Mouse (Mus musculus): ENCODE measurements around the gene Nrxn1. TPM values are rescaled to one million over a fixed set of nuclear protein-coding genes. Genes with fewer than 3 reads are reported as not detected.

Gene Nrxn1
- polyA plus RNA-seq, 1 experiment from 2014 or later = 1.7 TPM

- Histone ChIP-seq H3K4me3 (replicated peaks; ENCODE audit: low read depth, low read length) (no peak overlapping the region), H3K4me2 (ENCODE audit: low read length) (no peak overlapping the region), H3K27ac (no peak overlapping the region), H3K9ac (ENCODE audit: low read depth, low read length) (no peak overlapping the region), H3K4me1 (replicated peaks; ENCODE audit: insufficient read depth, low read length) (no peaks in the 10 kb centered on the region), H3K27me3 (ENCODE audit: insufficient read depth, low read length) (no peaks in the 10 kb centered on the region), H3K9me3 (replicated peaks; ENCODE audit: low read length) (no peaks in the 10 kb centered on the region), H3K36me3 (ENCODE audit: insufficient read depth, low read length) (no peaks in the 10 kb centered on the region)
- ATAC-seq (replicated peaks; ENCODE audit: low FRiP score, low read depth) = no peak; the same call in 1 of the 2 replicates
- 26% methylated on average over 2 of the region's 2 CpGs for WGBS
- TF ChIP-seq CTCF (IDR thresholded peaks at IDR 0.05; ENCODE audit: low read depth) = peak; percentile 73
- DNase-seq (ENCODE audit: low spot score) = peak; percentile 53
Observed at GRCm38 (mm10) chr17:90628469-90628868, 464.4 kb downstream of the Nrxn1 start.

- no peak for TF ChIP-seq CTCF (IDR thresholded peaks at IDR 0.05; ENCODE audit: low read depth)
- Histone ChIP-seq H3K4me1 (replicated peaks; ENCODE audit: insufficient read depth, low read length) (no peaks in the 10 kb centered on the region), H3K9ac (ENCODE audit: low read depth, low read length) (no peak overlapping the region), H3K36me3 (ENCODE audit: insufficient read depth, low read length) (no peaks in the 10 kb centered on the region), H3K4me3 (replicated peaks; ENCODE audit: low read depth, low read length) (no peak overlapping the region), H3K27ac (no peak overlapping the region), H3K4me2 (ENCODE audit: low read length) (no peak overlapping the region), H3K27me3 (ENCODE audit: insufficient read depth, low read length) (no peaks in the 10 kb centered on the region), H3K9me3 (replicated peaks; ENCODE audit: low read length) (no peaks in the 10 kb centered on the region)
- ATAC-seq (replicated peaks; ENCODE audit: low FRiP score, low read depth) = no peak
- 48% methylated on average over 3 of the region's 3 CpGs for WGBS
- no peak for DNase-seq (ENCODE audit: low spot score)
Observed at GRCm38 (mm10) chr17:90628004-90628403, 464.9 kb downstream of the Nrxn1 start.

GRCm38 (mm10) chr17:90627395-90627794 is 465.5 kb downstream of the Nrxn1 start:
- TF ChIP-seq CTCF (IDR thresholded peaks at IDR 0.05; ENCODE audit: low read depth) = no peak
- no peak overlapping the region for H3K9ac ChIP-seq (ENCODE audit: low read depth, low read length)
- WGBS = 61% methylated on average over 3 of the region's 3 CpGs
- H3K4me2 ChIP-seq (ENCODE audit: low read length) = no peak overlapping the region
- H3K4me3 ChIP-seq (replicated peaks; ENCODE audit: low read depth, low read length) = no peak overlapping the region
- H3K4me1 ChIP-seq (replicated peaks; ENCODE audit: insufficient read depth, low read length) = no peaks in the 10 kb centered on the region
- H3K36me3 ChIP-seq (ENCODE audit: insufficient read depth, low read length) = no peaks in the 10 kb centered on the region
- H3K27ac ChIP-seq = no peak overlapping the region
- H3K27me3 ChIP-seq (ENCODE audit: insufficient read depth, low read length) = no peaks in the 10 kb centered on the region
- ATAC-seq (replicated peaks; ENCODE audit: low FRiP score, low read depth) = no peak
- H3K9me3 ChIP-seq (replicated peaks; ENCODE audit: low read length) = no peaks in the 10 kb centered on the region
- DNase-seq (ENCODE audit: low spot score) = no peak

GRCm38 (mm10) chr17:90624591-90625266 is 468.1 kb downstream of the Nrxn1 start:
- Histone ChIP-seq H3K27me3 (ENCODE audit: insufficient read depth, low read length) (no peaks in the 10 kb centered on the region), H3K27ac (no peak overlapping the region), H3K4me2 (ENCODE audit: low read length) (no peak overlapping the region), H3K4me3 (replicated peaks; ENCODE audit: low read depth, low read length) (no peak overlapping the region), H3K4me1 (replicated peaks; ENCODE audit: insufficient read depth, low read length) (no peaks in the 10 kb centered on the region), H3K9me3 (replicated peaks; ENCODE audit: low read length) (no peaks in the 10 kb centered on the region), H3K36me3 (ENCODE audit: insufficient read depth, low read length) (no peaks in the 10 kb centered on the region), H3K9ac (ENCODE audit: low read depth, low read length) (no peak overlapping the region)
- no peak for TF ChIP-seq CTCF (IDR thresholded peaks at IDR 0.05; ENCODE audit: low read depth)
- no peak for ATAC-seq (replicated peaks; ENCODE audit: low FRiP score, low read depth)
- no peak for DNase-seq (ENCODE audit: low spot score)
- 29% methylated on average over 1 of the region's 1 CpGs for WGBS

DNA sequence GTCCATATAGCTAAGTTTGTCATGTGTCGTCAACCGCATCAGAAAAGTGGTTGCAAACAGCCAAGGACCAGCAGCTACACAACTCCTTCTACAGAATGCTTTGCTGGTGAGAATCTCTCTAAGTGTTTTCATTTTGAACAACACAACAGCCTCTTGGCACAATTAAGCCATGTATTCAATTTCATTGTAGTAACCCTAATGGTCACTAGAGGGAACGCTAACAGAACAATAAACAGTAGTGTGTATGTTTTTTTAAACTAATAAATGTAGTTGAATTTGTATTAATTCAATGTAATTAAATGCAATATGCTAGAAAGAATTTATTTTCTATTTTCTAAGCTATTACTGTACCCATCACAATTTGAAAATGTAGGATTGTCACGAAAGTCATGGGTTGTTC is 471.0 kb downstream of the Nrxn1 start:
- Histone ChIP-seq H3K9me3 (replicated peaks; ENCODE audit: low read length) (no peaks in the 10 kb centered on the region), H3K27ac (no peak overlapping the region), H3K36me3 (ENCODE audit: insufficient read depth, low read length) (no peaks in the 10 kb centered on the region), H3K4me2 (ENCODE audit: low read length) (no peak overlapping the region), H3K4me3 (replicated peaks; ENCODE audit: low read depth, low read length) (no peak overlapping the region), H3K9ac (ENCODE audit: low read depth, low read length) (no peak overlapping the region), H3K27me3 (ENCODE audit: insufficient read depth, low read length) (no peaks in the 10 kb centered on the region), H3K4me1 (replicated peaks; ENCODE audit: insufficient read depth, low read length) (no peaks in the 10 kb centered on the region)
- 87% methylated on average over 4 of the region's 4 CpGs for WGBS
- peak; percentile 38 for TF ChIP-seq CTCF (IDR thresholded peaks at IDR 0.05; ENCODE audit: low read depth)
- ATAC-seq (replicated peaks; ENCODE audit: low FRiP score, low read depth) = no peak
- DNase-seq (ENCODE audit: low spot score) = peak; percentile 27

GRCm38 (mm10) chr17:90615019-90615418 is 477.9 kb downstream of the Nrxn1 start:
- Histone ChIP-seq H3K4me2 (ENCODE audit: low read length) (no peak overlapping the region), H3K4me3 (replicated peaks; ENCODE audit: low read depth, low read length) (no peak overlapping the region), H3K4me1 (replicated peaks; ENCODE audit: insufficient read depth, low read length) (no peaks in the 10 kb centered on the region), H3K27me3 (ENCODE audit: insufficient read depth, low read length) (no peaks in the 10 kb centered on the region), H3K9me3 (replicated peaks; ENCODE audit: low read length) (no peaks in the 10 kb centered on the region), H3K27ac (no peak overlapping the region), H3K9ac (ENCODE audit: low read depth, low read length) (no peak overlapping the region), H3K36me3 (ENCODE audit: insufficient read depth, low read length) (no peaks in the 10 kb centered on the region)
- no peak for TF ChIP-seq CTCF (IDR thresholded peaks at IDR 0.05; ENCODE audit: low read depth)
- WGBS = 63% methylated on average over 3 of the region's 3 CpGs
- DNase-seq (ENCODE audit: low spot score) (no peak), ATAC-seq (replicated peaks; ENCODE audit: low FRiP score, low read depth) (no peak)

GRCm38 (mm10) chr17:90607427-90607806 is 485.5 kb downstream of the Nrxn1 start:
- no peak for DNase-seq (ENCODE audit: low spot score)
- TF ChIP-seq CTCF (IDR thresholded peaks at IDR 0.05; ENCODE audit: low read depth) = no peak

More at GRCm38 (mm10) chr17:90607427-90607806, 485.5 kb downstream of the Nrxn1 start:
- ATAC-seq (replicated peaks; ENCODE audit: low FRiP score, low read depth) = no peak
- Histone ChIP-seq H3K27me3 (ENCODE audit: insufficient read depth, low read length) (no peaks in the 10 kb centered on the region), H3K4me2 (ENCODE audit: low read length) (no peak overlapping the region), H3K4me1 (replicated peaks; ENCODE audit: insufficient read depth, low read length) (no peaks in the 10 kb centered on the region), H3K36me3 (ENCODE audit: insufficient read depth, low read length) (no peaks in the 10 kb centered on the region), H3K9me3 (replicated peaks; ENCODE audit: low read length) (no peaks in the 10 kb centered on the region), H3K27ac (no peak overlapping the region), H3K4me3 (replicated peaks; ENCODE audit: low read depth, low read length) (no peak overlapping the region), H3K9ac (ENCODE audit: low read depth, low read length) (no peak overlapping the region)
